Mouse (Mus musculus): ENCODE measurements around the gene Zswim1.

The Zswim1 gene

DNA sequence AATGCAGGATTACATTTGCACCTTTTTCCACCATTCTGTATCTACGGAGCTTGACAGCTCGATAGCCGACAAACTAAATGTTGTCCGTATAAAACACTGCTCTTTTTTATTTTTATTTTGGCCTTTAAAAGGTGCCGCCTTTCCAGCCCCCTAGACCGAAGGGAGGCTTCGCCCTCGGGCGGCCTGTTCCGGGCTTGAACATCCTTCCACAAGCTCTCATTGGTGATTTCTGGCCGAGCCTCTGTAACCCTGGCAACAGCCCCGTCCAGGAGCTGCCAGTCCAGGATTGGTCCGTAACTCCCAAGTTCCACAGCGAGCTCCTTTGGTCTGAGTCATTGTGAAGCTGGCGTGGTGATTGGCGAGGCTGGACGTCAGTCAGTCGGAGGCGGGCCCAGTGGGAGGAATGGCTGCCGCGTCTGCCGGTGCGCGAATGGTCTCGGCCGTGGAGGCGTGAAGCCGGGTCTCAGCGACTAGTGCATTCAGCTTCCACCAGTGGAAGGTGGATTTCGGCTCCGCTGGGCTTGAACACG is at the start of gene Zswim1:
Gene Zswim1 (plus strand): TSS at position 51 of the 530 bp plus-strand sequence.
- TF ChIP-seq GATA4 (IDR thresholded peaks at IDR 0.05; ENCODE audit: insufficient replicate concordance, low read length): 0 out of 2 replicates have a peak, but pooled peaks have one; percentile 5

DNA sequence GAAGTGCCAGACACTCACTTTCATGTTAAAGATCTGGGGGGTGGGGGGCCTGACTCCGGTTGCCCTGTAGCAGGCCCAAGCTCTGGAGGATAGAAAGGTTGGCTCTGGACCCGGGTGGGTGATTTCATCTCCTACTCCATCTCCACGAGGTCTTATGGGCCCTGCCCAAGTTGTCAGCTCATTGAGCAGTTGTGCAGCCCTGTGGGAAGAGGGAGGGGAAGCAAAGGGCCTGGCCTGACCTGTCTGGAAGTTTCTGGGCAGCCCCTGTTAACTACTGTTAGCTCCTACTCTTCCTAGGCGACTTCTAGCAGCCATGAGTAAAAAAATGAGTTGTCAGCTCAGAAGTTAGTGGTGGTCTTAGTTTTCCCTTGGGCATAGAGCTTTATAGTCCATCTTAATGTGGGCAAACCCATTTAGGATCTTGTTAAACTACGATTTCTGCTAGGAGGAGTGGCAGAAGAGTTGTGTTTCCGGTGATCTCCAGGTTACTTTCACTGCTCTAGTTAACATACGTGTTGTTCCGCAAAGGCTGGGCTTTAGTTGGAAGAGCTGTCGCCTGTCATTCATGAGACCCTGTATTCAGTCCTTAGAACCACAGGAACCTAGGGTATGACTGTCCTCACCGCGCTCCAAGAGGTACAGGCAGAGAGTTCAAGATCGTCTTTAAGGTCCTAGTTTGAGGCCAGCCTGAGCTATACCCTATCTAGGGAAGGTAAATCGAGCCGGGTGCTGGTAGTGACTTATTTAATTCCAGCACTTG is 49.1 kb upstream of the Zswim1 start:
- TF ChIP-seq GATA4 (IDR thresholded peaks at IDR 0.05; ENCODE audit: insufficient replicate concordance, low read length): no peak

DNA sequence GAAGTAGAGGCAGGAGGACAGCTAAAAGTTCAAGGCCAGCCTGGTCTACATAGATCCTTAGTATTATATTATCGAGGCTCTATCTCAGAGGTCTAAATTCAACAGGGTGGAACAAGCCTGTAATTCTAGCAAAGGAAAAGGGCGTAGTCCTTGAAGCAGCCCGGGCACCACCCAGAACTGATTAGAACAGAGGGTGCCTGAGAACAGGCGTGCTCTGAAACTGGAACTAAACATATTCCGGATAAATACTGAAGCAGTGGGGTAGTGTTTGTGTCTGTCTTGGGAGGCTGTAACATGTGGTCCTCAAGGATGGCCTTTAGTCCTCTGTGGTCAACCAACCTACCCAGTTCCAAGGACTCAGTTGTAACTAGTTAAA is 48.5 kb upstream of the Zswim1 start:
- TF ChIP-seq GATA4 (IDR thresholded peaks at IDR 0.05; ENCODE audit: insufficient replicate concordance, low read length): no peak

DNA sequence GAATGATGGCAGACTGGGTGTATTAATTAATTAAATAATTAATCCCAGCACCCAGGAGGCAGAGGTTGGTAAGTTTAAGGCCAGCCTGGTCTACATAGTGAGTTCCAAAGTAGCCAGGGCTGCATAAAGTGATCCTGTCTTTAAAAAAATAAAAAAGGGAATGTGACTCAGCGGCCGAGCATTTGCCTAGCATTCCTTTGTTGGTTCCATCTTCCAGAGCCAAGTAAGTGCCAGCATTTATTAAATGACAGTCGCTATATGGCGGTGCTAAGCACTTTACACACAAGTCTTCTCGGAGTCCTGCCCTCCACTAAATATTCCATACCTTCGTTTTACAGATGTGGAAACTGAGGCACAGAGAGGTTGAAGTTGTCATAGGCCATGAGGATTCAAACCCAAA is 46.4 kb upstream of the Zswim1 start:
- TF ChIP-seq GATA4 (IDR thresholded peaks at IDR 0.05; ENCODE audit: insufficient replicate concordance, low read length): no peak

DNA sequence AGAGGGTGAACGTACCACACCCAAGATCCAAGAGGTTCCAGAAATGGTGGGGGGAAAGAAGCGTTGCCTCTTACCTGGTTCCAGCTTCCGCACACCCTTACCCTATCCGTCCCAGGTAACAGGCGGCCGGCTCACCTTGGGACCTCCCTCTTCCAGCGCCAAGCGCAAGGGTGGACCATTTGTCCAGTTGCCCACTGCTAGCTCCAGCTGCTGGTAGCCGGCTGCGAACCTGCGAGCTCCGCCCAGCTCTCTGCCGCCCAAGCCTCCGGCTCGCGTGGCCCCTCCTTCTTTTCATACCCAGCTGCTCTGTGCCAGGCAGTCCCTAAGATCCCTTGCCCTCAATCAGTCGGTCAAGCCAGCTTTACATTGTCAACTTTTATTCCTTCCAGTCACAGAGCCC is 45.7 kb upstream of the Zswim1 start:
- no peak for TF ChIP-seq GATA4 (IDR thresholded peaks at IDR 0.05; ENCODE audit: insufficient replicate concordance, low read length)

DNA sequence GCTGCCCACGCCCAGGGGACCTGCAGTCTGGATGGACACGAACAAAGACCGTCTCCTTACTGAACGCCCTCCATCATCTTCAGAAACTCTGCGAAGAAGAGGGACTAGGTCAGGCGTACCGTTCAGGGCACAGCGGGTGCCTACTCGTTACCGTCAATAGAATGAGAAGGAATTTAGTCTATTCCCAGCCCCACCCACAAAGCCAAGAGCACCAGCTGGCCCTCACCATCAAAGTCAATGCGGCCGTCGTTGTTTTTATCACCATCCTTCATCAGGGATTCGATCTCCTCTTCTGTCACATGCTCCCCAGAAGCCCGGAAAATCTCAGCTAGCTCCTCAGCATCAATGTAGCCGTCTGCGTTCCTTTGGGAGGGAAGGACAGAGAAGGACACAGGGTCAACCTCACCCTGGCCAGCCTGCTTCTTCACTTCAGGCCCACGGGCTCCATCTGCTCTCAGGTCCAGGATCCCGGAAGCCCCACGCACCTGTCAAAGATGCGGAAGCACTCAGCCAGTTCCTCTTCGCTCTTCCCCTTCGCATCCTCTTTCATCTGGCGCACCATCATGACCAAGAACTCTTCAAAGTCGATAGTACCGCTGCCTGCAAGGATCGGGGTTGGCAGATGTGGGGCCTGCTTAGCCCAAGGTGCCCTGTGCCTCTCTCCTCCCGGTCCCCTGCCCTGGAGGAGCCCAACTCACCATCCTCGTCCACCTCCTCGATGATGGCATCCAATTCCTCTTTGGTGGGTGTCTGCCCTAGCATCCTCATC is 45.1 kb upstream of the Zswim1 start:
- TF ChIP-seq GATA4 (IDR thresholded peaks at IDR 0.05; ENCODE audit: insufficient replicate concordance, low read length): no peak

DNA sequence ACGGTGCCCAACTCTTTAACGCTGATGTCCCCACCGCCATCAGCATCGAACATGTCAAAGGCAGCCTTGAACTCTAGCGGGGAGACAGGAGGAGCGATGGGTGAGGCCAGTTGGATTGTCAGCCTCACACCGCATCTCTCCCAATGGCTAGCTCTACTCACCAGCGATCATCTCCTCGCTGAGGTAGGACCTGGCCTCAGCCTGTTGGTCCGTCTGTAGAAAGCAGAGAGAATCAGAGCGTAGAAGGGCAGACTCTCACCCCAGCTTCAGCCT is 44.5 kb upstream of the Zswim1 start:
- no peak for TF ChIP-seq GATA4 (IDR thresholded peaks at IDR 0.05; ENCODE audit: insufficient replicate concordance, low read length)

DNA sequence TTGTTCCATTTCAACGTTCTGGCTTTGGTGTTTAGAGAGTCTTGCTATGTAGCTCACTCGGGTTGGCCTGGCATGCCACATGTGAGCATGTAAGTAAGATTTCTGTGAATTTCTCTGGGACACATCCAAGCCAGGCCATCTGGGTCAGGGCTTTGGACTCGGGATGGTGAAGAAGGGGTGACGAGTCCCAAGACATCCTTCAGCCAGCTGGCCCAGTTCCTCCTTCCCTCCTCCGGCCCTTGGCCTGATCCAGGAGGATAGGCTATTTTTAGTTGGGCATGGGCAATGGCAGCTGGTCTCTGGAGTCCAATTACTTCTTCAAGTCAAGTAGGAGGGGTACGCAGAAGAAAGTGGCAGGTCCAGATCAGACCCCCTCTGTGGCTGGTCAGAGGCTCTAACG is 43.7 kb upstream of the Zswim1 start:
- TF ChIP-seq GATA4 (IDR thresholded peaks at IDR 0.05; ENCODE audit: insufficient replicate concordance, low read length): no peak

DNA sequence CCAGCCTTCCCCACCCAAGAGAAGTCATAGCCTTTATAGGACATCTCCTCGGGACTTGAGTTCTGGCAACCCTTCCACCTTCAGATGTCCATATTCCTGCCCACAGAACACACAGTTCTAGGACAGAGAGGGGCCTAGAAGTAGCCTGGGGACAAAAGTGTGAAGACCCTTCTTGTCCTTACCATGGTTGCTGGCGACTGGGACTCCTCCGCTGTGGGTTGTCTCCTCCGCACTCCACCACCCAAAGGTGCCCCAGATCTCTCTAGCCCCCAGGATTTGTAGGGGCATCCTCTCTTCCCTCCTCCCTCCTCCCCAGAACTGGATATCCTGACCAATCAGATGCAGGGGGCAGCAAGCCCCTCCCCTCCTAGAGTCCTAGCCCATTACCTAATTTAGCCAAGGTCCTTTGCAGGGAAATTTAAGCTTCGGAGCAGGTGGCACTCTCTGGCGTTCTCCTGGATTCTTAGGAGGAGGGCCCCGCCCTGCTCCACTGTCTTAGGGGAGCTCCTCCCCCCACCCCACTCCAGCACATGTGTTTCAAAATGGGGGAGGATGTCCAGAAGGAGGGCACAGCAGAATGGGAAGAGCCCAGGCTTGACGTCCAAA is 42.9 kb upstream of the Zswim1 start, which contains the start of gene Tnnc2:
Gene Tnnc2 (minus strand): TSS at position 487 of the 606 bp plus-strand sequence.
- TF ChIP-seq GATA4 (IDR thresholded peaks at IDR 0.05; ENCODE audit: insufficient replicate concordance, low read length): no peak

DNA sequence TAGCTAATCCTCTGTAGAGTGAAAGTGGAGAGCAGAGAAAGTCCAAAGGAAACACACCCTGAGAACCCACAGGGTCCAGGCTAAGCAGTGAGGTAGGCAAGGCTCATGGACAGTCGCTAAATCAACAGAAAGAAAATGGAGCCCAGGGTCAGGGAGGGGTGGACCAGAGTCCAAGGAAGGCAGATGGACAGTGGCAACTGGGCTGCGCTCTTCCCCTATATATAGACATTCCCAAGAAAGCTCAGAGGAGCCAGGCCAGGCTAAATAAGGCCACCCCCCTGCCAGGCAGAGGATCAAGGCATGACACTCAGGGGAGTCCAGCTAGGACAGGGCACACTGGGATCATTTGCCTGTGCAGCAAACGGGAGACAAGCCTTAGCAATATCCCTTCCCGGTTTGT is 40.6 kb upstream of the Zswim1 start:
- TF ChIP-seq GATA4 (IDR thresholded peaks at IDR 0.05; ENCODE audit: insufficient replicate concordance, low read length): no peak

DNA sequence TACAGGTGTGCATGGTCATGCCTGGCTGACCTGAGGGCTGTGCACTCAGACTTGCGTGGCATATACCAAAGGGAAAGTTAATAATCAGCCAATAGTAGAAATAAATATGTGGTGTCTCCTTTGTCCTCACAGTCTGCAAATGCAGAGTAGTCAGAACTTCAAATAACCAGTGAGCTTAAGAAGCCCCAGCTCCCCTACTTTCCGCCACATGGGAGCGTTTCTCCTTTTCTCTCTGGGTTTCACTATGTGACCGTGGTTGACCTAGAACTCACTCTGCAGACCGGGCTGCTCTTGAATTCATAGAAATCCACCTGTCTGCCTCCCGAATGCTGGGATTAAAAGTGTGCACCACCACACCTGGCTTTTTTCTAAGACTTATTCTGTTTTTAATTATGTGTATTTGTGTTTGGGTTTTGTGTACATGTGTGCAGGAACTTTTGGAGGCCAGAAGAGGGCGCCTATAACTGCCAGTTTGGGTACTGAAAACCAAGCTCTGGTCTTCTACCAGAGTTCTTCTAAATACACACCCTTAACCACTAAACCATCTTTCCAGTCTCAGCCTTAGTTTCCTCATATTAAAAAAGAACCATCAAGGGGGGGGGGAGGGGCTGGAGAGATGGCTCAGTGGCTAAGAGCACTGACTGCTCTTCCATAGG is 38.4 kb upstream of the Zswim1 start:
- TF ChIP-seq GATA4 (IDR thresholded peaks at IDR 0.05; ENCODE audit: insufficient replicate concordance, low read length): no peak

DNA sequence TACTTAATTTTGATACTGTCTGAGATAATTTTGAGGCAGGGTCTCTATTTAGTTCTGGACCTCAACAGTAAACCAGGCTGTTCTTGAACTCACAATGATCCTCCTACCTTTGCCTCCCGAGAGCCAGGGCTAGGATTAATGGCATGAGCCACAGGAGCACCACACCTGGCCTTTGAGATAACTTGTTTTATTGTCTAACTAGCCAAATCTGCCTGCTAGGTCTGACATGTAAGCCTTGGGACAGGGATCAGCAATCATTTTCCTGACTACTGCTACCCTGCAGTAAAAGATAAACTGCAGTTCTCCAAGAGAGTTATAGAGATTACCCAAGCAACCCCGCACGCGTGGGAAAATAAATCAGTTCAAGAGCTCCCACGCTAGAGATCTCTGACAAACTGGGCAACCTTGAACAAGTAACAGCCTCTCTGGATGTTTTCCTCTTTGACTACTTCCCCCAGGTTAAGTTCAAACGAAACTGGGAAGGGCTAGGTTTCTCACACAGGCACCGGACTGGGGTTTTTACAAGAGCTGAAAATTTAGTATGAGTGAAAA is 37.5 kb upstream of the Zswim1 start:
- no peak for TF ChIP-seq GATA4 (IDR thresholded peaks at IDR 0.05; ENCODE audit: insufficient replicate concordance, low read length)

DNA sequence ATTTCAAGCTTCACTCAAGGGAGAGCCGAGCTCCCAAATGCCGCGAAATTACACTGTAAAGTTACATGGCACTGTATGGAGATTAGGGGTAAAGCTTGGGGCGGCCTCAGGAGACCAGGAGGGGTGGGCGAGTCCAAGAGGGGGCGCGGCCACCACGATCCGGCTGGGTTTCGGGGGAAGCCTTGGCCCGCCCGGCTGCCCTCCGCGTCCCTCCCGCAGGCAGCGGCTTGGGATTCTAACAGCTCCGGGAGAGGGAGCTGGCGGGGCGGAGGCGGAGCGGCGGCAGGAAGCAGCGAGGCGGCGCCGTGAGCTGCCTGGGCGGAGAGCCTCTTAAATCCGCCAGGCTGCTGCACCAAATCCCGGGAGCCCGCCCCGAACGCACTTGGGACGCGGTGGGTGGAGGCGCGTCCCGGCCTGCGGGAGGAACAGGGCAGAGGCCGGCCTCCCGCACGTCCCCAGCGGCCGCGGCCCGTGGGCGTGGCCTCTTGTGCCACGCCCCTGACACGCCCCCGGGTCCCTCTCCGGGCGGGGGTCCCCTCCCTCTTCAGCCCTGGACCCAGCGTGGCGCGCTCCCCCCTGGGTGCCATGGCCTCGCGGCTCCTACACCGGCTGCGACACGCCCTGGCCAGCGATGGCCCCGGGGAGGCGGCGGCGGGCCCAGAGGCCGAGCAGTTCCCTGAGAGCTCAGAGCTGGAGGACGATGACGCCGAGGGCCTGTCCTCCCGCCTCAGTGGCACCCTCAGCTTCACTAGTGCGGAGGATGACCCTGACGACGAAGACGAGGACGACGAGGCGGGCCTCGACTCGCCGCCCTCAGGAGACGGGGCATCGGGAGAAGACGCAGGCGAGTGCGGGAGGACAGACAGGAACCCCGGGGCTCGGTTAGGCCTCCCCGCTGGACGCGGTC is 36.8 kb upstream of the Zswim1 start, which contains the start of gene Snx21:
Gene Snx21 (plus strand): TSS at position 343 of the 907 bp plus-strand sequence.
- TF ChIP-seq GATA4 (IDR thresholded peaks at IDR 0.05; ENCODE audit: insufficient replicate concordance, low read length): peak; percentile 21; the same call in 1 of the 2 replicates

DNA sequence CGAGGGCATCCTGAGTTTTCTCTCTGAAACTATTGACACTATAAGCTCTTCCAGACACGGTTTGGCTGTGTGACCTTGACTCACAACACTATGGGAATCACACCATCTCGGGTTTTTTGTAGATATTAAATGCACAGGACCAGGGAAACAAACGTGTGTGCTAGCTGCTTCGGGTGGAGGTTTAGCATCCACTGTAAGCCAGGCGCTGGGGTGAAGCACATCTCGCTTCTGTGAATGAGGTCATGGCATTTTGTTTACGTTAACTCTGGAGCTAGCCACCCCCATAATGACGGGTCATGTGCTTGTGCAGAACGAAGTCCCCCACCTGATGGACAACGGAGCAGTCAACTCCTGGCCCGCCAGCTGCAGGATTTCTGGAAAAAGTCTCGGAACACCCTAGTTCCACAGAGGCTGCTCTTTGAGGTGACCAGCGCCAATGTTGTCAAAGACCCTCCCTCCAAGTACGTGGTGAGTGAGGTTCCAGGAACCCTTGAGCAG is 36.0 kb upstream of the Zswim1 start:
- no peak for TF ChIP-seq GATA4 (IDR thresholded peaks at IDR 0.05; ENCODE audit: insufficient replicate concordance, low read length)

Measured in liver, adult (tissue).